Mouse (Mus musculus): ENCODE results near the gene Gm10282.

The Gm10282 gene

GRCm38 (mm10) chr8:72305210-72305905, at the start of gene Gm10282:
Gm10282 (minus strand) TSS chr8:72305260.
- DNase-seq (ENCODE audit: low spot score), result no peak

- DNase-seq (ENCODE audit: low spot score), result no peak
Observed at GRCm38 (mm10) chr8:72354272-72354671, 49.2 kb upstream of the Gm10282 start.

- DNase-seq (ENCODE audit: low spot score), result no peak
Observed at GRCm38 (mm10) chr8:72353700-72354045, 48.6 kb upstream of the Gm10282 start.

GRCm38 (mm10) chr8:72352951-72353699, 48.1 kb upstream of the Gm10282 start:
- DNase-seq (ENCODE audit: low spot score), result no peak

GRCm38 (mm10) chr8:72351405-72352005, 46.4 kb upstream of the Gm10282 start:
- no peak for DNase-seq (ENCODE audit: low spot score)

- no peak for DNase-seq (ENCODE audit: low spot score)
Observed at GRCm38 (mm10) chr8:72350727-72351126, 45.7 kb upstream of the Gm10282 start.

- DNase-seq (ENCODE audit: low spot score), result no peak
Observed at GRCm38 (mm10) chr8:72349838-72350237, 44.8 kb upstream of the Gm10282 start.

- DNase-seq (ENCODE audit: low spot score), result no peak
Observed at GRCm38 (mm10) chr8:72348956-72349355, 43.9 kb upstream of the Gm10282 start.

- DNase-seq (ENCODE audit: low spot score), result no peak
Observed at GRCm38 (mm10) chr8:72348114-72348513, 43.1 kb upstream of the Gm10282 start.

GRCm38 (mm10) chr8:72347553-72347952, 42.5 kb upstream of the Gm10282 start:
- no peak for DNase-seq (ENCODE audit: low spot score)

GRCm38 (mm10) chr8:72343725-72344124, 38.7 kb upstream of the Gm10282 start:
- DNase-seq (ENCODE audit: low spot score), result no peak

GRCm38 (mm10) chr8:72342556-72343300, 37.7 kb upstream of the Gm10282 start:
- no peak for DNase-seq (ENCODE audit: low spot score)

GRCm38 (mm10) chr8:72337034-72337433, 32.0 kb upstream of the Gm10282 start:
- no peak for DNase-seq (ENCODE audit: low spot score)

GRCm38 (mm10) chr8:72336273-72336672, 31.2 kb upstream of the Gm10282 start:
- no peak for DNase-seq (ENCODE audit: low spot score)

GRCm38 (mm10) chr8:72334144-72334641, 29.1 kb upstream of the Gm10282 start:
- no peak for DNase-seq (ENCODE audit: low spot score)

GRCm38 (mm10) chr8:72333429-72334143, 28.5 kb upstream of the Gm10282 start:
- no peak for DNase-seq (ENCODE audit: low spot score)

GRCm38 (mm10) chr8:72331631-72332030, 26.6 kb upstream of the Gm10282 start:
- DNase-seq (ENCODE audit: low spot score), result no peak

GRCm38 (mm10) chr8:72330806-72331516, 25.9 kb upstream of the Gm10282 start:
- DNase-seq (ENCODE audit: low spot score), result no peak

- no peak for DNase-seq (ENCODE audit: low spot score)
Observed at GRCm38 (mm10) chr8:72329116-72329515, 24.1 kb upstream of the Gm10282 start.

- DNase-seq (ENCODE audit: low spot score), result no peak
Observed at GRCm38 (mm10) chr8:72324708-72325107, 19.6 kb upstream of the Gm10282 start.
